Mouse (Mus musculus) ES-E14 (cell line): ENCODE results near the gene Rnft1.

Experiments used
- CHD2 ChIP-seq: IDR thresholded peaks from 2 replicates; pipeline ENCODE4 v1.6.1; 2014; ENCODE audit warnings: mild to moderate bottlenecking, low read depth, low read length, inconsistent platforms
- MAFK ChIP-seq: IDR thresholded peaks from 2 replicates; pipeline ENCODE4 v1.6.1; 2014; ENCODE audit warnings: mild to moderate bottlenecking, low read depth, low read length, inconsistent platforms; ENCODE audit not compliant: insufficient read depth
- ZNF384 ChIP-seq: IDR thresholded peaks from 2 replicates; pipeline ENCODE4 v1.6.1; 2012; ENCODE audit warnings: low read depth, low read length, inconsistent platforms

GRCm38 (mm10) chr11:86497908-86498307, 13.5 kb downstream of the Rnft1 start:
- TF ChIP-seq ZNF384 = no peak
- TF ChIP-seq MAFK = no peak
- no peak for TF ChIP-seq CHD2
